Mouse (Mus musculus) ZHBTc4 (cell line): ENCODE measurements at regions not wholly inside any gene's neighbourhood (a gene's known extent, or its start where the extent isn't known, plus 50 kb on each side); places are given as distances from the start of the nearest gene placed in this dataset.

Experiments used
- DNase-seq: peaks from one replicate; pipeline ENCODE4 v3.0.0-alpha.2; 2011; ENCODE audit warnings: low read depth, low spot score

GRCm38 (mm10) chr11:114611690-114612089 lies 56.6 kb upstream of the Rpl38 start:
- peak; percentile 65 for DNase-seq

DNA sequence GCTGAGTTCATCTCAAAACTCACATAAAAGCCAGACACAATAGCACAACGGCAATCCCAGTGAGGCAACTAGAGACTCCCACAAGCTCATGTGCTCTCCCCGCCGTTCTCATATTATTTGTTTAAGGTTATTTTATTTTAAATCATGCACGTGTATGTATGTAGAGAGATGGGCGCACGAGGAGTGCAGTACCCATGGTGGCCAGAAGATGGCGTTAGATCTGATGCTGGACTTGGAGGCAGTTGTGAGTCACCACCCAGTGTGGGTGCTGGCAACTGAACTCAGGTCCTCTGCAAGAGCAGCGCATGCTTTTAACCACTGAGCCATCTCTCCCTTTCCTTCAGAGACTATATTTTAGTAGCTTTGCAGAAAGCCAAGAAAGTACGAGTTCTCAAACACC lies 60.3 kb upstream of the Rpl38 start:
- DNase-seq: peak; percentile 48

- peak; percentile 56 for DNase-seq
Measured at GRCm38 (mm10) chr11:114603108-114603507, 65.2 kb upstream of the Rpl38 start.

GRCm38 (mm10) chr11:114597225-114597624 lies 71.1 kb upstream of the Rpl38 start:
- no peak for DNase-seq

GRCm38 (mm10) chr11:114592961-114593360 lies 75.4 kb upstream of the Rpl38 start:
- DNase-seq: no peak

DNA sequence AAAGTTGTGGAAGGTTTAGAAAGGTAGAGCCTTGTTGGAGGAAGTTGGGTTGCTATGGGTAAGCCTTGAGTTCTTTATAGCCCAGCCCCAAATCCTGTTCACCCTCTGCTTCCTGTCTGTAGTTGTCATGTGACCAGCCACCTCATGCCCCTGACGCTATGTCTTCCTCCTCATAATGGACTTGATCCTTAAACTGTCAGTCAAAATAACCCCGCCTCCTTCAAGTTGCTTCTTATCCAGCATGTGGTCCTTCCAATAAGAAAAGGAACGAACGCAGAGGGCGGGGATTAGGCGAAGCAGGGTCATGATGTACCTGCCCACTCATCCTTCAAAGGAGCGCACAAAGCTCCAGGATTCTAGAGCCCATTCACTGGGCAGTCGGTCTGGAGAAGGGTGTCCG lies 79.8 kb upstream of the Rpl38 start:
- peak; percentile 97 for DNase-seq

DNA sequence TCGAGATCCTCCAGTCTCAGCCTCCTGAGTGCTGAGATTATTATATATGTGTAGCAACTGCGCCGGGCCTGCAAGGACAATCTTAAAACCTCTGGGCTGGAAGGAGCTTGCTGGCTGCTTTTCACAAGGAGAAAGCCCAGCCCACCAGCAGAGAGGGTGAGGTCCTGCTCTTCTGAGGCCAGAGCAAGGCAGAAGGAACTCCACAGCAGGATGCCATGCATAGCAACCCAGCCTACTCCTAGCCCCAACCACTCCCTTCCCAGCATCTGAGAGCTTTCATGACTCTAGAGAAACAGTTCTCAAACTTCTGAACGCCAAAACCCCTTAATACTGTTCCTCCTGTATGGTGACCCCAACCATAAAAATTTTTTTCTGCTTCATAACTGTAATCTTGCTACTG lies 80.3 kb upstream of the Rpl38 start:
- DNase-seq: peak; percentile 86

- peak; percentile 63 for DNase-seq
Measured at GRCm38 (mm10) chr11:114586400-114586799, 81.9 kb upstream of the Rpl38 start.

DNA sequence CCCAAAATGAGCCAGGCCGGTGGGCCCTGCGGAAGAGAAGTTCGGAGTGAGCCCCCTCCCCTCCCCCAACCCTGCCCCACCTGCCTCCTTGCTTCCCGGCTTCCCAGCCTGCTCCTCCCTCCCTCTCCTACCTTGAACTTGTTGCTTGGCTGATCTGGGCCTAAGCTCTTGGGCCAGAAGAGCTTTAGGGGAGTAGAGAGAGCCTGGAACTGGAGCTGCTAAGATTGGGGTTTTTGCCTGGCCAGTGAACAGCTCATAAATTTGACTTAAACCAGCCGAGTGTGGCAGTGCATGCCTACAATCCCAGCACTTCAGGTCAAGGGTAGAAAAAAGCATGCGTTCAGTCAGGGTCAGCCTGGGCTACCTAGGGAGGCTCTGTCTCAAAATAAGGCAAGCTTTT lies 83.5 kb upstream of the Rpl38 start:
- DNase-seq: no peak

DNA sequence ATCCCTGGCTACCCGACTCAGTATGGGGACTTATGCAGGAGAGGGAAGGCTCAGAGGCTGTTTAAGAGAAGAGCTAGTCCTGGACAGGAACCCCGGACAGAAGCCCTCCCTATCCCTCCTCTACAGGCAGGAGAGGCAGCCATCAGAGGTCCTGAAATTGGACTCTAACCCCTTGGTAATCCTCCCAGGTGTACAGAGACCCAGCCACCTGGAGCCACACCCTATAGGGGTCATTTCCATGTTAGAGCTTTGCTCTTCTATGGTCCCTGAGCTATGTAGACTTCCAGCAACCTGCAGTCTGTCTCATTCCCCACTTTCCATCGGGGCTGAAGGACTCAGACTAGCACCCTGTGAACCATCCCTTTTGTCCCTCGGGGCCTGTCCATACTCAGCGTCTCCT lies 84.2 kb upstream of the Rpl38 start:
- no peak for DNase-seq

DNA sequence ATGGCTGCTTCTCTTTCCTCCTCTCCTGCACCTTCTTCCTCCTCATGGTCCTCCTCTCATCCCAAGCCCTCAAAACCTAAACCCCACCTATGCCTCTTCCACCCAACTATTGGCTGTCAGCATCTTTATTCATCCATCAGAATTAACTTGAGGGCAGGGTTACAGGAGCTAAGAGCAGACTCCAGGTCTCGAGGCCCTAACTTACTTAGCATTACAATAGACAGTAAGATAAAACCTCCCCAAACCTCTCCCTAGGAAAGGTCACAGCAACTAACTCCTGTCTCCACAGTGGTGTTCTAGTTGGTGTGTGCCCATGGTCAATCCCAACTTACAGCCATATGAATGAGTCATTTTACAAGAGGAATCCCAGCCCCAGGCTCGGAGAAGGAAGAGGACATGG lies 88.3 kb upstream of the Rpl38 start:
- peak; percentile 72 for DNase-seq

GRCm38 (mm10) chr11:114578551-114578950 lies 89.8 kb upstream of the Rpl38 start:
- DNase-seq: peak; percentile 49

DNA sequence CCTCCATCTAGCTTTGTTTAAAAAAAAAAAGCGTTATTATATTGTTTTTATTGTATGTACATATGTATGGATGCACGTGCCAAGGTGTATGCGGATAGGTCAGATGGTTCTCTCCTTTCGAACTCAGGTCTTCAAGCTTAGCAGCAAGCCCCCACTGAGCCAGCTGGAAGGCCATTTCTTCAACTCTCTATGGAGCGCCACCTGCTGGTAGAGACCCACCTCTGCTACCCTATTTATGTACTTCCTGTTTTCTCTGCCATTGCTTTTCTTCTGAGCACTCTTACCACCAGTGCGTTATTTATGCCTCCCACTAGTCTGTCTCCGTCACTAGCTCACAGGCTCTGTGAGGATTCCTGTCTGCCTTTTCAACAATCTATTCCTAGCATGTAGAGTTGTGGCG lies 91.5 kb upstream of the Rpl38 start:
- peak; percentile 85 for DNase-seq

DNA sequence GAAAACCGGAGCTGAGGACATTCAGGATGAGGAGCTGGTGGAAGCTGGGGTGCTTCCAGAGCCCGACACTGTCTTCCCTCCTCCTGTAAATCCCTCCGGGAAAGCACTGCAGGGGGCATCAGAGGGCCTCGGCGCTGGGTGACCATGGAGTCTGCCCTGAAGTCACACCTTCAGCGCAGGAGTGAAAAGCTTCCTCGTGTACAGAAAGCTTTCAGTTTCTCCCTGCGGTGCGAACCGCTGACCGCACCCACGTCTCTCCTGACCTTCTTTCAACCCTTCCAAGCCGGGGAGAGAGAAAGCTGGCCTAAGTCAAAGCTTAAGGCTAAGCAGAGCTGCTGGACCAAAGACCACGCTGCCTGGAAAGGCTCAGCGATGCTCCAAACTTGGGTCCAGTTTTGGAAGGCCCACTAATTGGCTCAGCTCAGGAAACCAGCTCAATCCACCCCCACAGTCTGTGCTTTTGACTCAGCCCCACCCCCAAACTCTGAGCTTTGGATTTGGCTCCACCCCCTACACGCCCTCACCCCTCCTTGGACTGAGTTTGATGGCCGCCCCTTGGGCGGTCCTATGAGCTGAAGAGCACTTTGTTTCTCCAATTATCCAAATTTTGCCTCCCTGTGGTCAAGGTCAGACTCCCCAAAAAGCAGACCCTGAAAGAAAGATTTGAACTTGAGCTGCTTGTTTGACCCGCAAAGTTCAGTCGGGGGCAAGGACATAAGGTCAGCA lies 97.0 kb upstream of the Rpl38 start:
- peak; percentile 93 for DNase-seq

DNA sequence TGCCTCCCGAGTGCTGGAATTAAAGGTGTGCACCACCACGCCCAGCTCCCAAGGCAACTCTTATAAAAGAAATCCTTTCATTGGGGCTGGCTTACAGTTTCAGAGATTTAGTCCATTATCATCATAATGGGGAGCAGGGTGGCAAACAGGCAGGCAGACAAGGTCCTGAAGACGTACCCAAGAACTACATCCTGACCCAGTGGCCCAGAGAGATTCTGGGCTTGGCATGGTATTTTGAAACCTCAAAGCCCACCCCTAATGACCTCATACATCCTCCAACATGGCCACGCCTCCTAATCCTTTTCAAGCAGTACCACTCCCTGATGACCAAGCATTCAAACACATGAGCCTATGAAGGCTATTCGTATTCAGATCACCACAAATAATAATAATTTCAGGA lies 98.2 kb upstream of the Rpl38 start:
- peak; percentile 87 for DNase-seq

DNA sequence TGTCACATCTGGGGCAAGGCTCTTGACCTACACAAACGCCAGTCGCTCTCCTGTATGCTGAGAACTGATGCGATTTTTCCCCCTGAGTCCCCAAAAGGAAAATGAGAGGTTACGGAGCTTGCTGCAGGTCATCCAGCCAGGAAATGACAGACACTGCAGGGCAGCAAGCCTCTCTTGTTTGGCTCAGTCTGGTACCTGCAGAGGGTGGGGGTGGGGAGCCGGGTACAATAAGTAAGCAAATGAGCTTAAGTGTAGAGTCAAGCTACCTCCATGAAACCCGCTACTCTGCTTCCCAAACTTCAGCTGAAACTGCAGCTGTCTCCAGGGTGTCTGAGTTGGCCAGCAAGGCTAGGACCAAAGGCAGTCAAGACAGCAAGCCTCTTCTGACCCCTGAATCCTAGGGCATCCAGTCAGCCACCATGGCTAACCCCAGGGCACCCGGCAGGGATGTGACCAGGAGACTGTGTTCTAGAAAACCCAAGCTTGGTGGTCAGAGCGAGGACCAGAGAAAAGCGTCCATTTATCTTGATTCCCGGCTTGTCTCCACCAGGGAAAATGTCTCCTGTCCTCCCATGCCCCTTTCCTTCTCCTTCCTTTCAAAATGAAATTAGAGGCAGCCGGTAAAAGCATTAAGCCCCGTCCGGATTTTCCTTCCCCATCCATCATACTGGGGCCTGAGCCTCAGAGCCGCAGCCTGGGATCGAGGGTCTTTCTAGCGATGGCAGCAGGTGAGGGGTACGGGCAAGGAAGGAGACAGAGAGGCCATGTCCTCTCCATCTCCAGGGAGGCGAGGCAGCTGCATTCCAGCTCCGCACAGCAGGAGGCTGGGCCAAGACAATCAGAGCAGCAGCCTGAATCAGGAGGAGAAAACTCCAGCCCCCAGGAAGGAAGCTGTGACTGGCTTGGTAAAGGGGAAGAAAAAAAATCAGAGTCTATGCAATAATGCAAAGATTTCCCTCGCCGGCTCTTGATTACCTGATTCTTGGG lies 100.2 kb upstream of the Rpl38 start:
- peak; percentile 87 for DNase-seq

GRCm38 (mm10) chr11:114567045-114567780 lies 101.1 kb upstream of the Rpl38 start:
- no peak for DNase-seq

GRCm38 (mm10) chr11:114564949-114565348 lies 103.4 kb upstream of the Rpl38 start:
- no peak for DNase-seq

DNA sequence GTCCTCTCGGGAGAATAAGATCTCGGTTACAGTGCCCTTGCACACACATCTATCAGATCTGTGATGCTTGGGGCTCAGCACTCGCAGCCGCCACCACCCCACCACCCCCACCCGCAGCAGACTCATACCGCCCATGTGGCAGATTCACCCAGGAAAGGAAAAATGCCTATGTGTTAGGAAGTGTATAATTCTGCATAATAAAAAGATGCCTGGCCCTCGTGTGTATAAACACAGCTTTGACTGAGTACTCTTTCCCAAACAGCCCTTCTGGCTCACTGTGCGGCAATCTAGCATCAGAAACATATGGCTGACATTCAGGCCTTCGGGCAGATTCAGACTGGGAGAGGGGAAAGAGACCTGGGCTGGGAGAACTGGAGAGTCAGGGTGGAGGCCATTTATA lies 105.2 kb upstream of the Rpl38 start:
- no peak for DNase-seq

- peak; percentile 69 for DNase-seq
Measured at GRCm38 (mm10) chr11:114554576-114554975, 113.7 kb upstream of the Rpl38 start.

GRCm38 (mm10) chr11:114553992-114554391 lies 114.3 kb upstream of the Rpl38 start:
- peak; percentile 75 for DNase-seq

GRCm38 (mm10) chr11:114552176-114552575 lies 116.1 kb upstream of the Rpl38 start:
- no peak for DNase-seq
